Mouse (Mus musculus): Measurements from ENCODE around the gene Commd2.

DNA sequence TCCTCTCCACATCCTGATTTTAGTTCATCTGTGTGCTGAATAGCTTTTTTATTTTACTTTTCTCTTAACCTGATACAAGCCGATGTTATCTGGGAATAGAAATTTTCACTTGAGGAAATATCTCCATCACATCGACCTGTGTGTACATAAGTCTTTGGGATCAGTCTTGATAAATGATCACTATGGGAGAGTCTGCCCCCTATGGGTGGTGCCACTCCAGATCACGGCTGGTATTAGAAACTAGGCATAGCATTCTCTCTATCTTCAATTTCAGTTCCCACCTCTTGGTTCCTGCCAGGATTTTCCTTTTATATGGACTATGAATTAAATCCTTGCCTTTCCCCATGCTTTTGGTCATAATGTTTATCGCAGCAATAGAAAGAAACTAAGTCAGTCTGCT lies 31.8 kb downstream of the Commd2 start:
- TF ChIP-seq CTCF (IDR thresholded peaks at IDR 0.05) (peak; percentile 61), EP300 (IDR thresholded peaks at IDR 0.05) (no peak)

Measured in lung, postnatal 0 days (tissue).